Mouse (Mus musculus) adipocyte (in vitro differentiated cells): ENCODE measurements around the gene Inhbb.

Source experiments
- DNase-seq: peaks from one replicate; pipeline ENCODE4 v3.0.0-alpha.2; 2016; ENCODE audit warnings: low spot score

Gene Inhbb

GRCm38 (mm10) chr1:119419151-119420105 lies 2.6 kb downstream of the Inhbb start:
- no peak for DNase-seq

- DNase-seq: no peak
Measured at GRCm38 (mm10) chr1:119417991-119418390, 4.1 kb downstream of the Inhbb start.

- no peak for DNase-seq
Measured at GRCm38 (mm10) chr1:119417542-119417941, 4.5 kb downstream of the Inhbb start.

- DNase-seq: no peak
Measured at GRCm38 (mm10) chr1:119416610-119417009, 5.4 kb downstream of the Inhbb start.

- DNase-seq: no peak
Measured at GRCm38 (mm10) chr1:119416177-119416576, 5.9 kb downstream of the Inhbb start.

- DNase-seq: no peak
Measured at GRCm38 (mm10) chr1:119415151-119415550, 6.9 kb downstream of the Inhbb start.

- DNase-seq: no peak
Measured at GRCm38 (mm10) chr1:119410661-119411060, 11.4 kb downstream of the Inhbb start.

GRCm38 (mm10) chr1:119409599-119410168 lies 12.4 kb downstream of the Inhbb start:
- no peak for DNase-seq

GRCm38 (mm10) chr1:119409106-119409505 lies 12.9 kb downstream of the Inhbb start:
- DNase-seq: no peak

- no peak for DNase-seq
Measured at GRCm38 (mm10) chr1:119407691-119408315, 14.2 kb downstream of the Inhbb start.

- no peak for DNase-seq
Measured at GRCm38 (mm10) chr1:119404798-119405197, 17.2 kb downstream of the Inhbb start.

GRCm38 (mm10) chr1:119404341-119404740 lies 17.7 kb downstream of the Inhbb start:
- DNase-seq: no peak

GRCm38 (mm10) chr1:119401249-119401648 lies 20.8 kb downstream of the Inhbb start:
- no peak for DNase-seq

GRCm38 (mm10) chr1:119398640-119399039 lies 23.4 kb downstream of the Inhbb start:
- no peak for DNase-seq

GRCm38 (mm10) chr1:119397839-119398238 lies 24.2 kb downstream of the Inhbb start:
- no peak for DNase-seq

- DNase-seq: no peak
Measured at GRCm38 (mm10) chr1:119391311-119391710, 30.7 kb downstream of the Inhbb start.

GRCm38 (mm10) chr1:119390676-119391075 lies 31.4 kb downstream of the Inhbb start:
- no peak for DNase-seq

- peak; percentile 14 for DNase-seq
Measured at GRCm38 (mm10) chr1:119389771-119390500, 32.1 kb downstream of the Inhbb start.

- no peak for DNase-seq
Measured at GRCm38 (mm10) chr1:119388664-119389396, 33.2 kb downstream of the Inhbb start.

- no peak for DNase-seq
Measured at GRCm38 (mm10) chr1:119386306-119386705, 35.7 kb downstream of the Inhbb start.

GRCm38 (mm10) chr1:119383916-119384315 lies 38.1 kb downstream of the Inhbb start:
- DNase-seq: no peak
